Mouse (Mus musculus) ES-Bruce4 (cell line): ENCODE results near the gene Rpl19. TPM values are rescaled to one million over a fixed set of nuclear protein-coding genes. Genes with fewer than 3 reads are reported as not detected.

Experiments used
- H3K27ac ChIP-seq: 2 replicates; pipeline ENCODE4 v1.5.1; 2012; ENCODE audit warnings: low read length, inconsistent platforms; ENCODE audit not compliant: insufficient read depth
- H3K27me3 ChIP-seq: 2 replicates; pipeline ENCODE4 v1.6.1; 2012; ENCODE audit warnings: mild to moderate bottlenecking, low read length, inconsistent platforms; ENCODE audit not compliant: control insufficient read depth, poor library complexity, insufficient read depth, severe bottlenecking
- H3K36me3 ChIP-seq: 2 replicates; pipeline ENCODE4 v1.6.1; 2012; ENCODE audit warnings: inconsistent platforms, mild to moderate bottlenecking, low read length, moderate library complexity; ENCODE audit not compliant: control insufficient read depth, poor library complexity, insufficient read depth, severe bottlenecking
- H3K4me1 ChIP-seq: one replicate; pipeline ENCODE4 v1.8.1; 2011; ENCODE audit warnings: low read length; ENCODE audit not compliant: control insufficient read depth, insufficient read depth
- H3K4me3 ChIP-seq: 2 replicates; pipeline ENCODE4 v1.5.1; 2011; ENCODE audit warnings: low read depth, mild to moderate bottlenecking, low read length
- H3K9ac ChIP-seq: 2 replicates; pipeline ENCODE4 v1.6.1; 2012; ENCODE audit warnings: low read depth, mild to moderate bottlenecking, inconsistent platforms; ENCODE audit not compliant: poor library complexity, severe bottlenecking
- H3K9me3 ChIP-seq: replicated peaks from 2 replicates; pipeline ENCODE4 v1.6.1; 2012; ENCODE audit warnings: mild to moderate bottlenecking, low read length, inconsistent platforms; ENCODE audit not compliant: control insufficient read depth, poor library complexity, insufficient read depth, severe bottlenecking
- CTCF ChIP-seq: IDR thresholded peaks from one replicate; pipeline ENCODE4 v1.8.1; 2011; ENCODE audit warnings: low read depth, low read length
- EP300 ChIP-seq: IDR thresholded peaks from 2 replicates; pipeline ENCODE4 v1.6.1; 2011; ENCODE audit warnings: low read depth, low read length; ENCODE audit not compliant: insufficient read depth
- POLR2A ChIP-seq: IDR thresholded peaks from one replicate; pipeline ENCODE4 v1.8.1; 2011; ENCODE audit warnings: low read length; ENCODE audit not compliant: insufficient read depth
- polyA plus RNA-seq: library from polyadenylated mRNA; stranded (reverse); fragments of >200 nt; gene quantifications from 2 replicates; pipeline ENCODE4 v1.2.4, GENCODE M21; 2011; ENCODE audit warnings: low read depth; ENCODE audit not compliant: missing spikeins, insufficient read depth, insufficient read length

Gene Rpl19
- polyA plus RNA-seq, 1 experiment: 2,020 TPM

GRCm38 (mm10) chr11:97988530-97989096, 37.9 kb upstream of the Rpl19 start:
- Histone ChIP-seq H3K27ac (peak overlapping the region; percentile 60), H3K4me1 (peaks cover 2% of the 10 kb centered on the region), H3K36me3 (no peaks in the 10 kb centered on the region), H3K4me3 (peak overlapping the region; percentile 92), H3K27me3 (no peaks in the 10 kb centered on the region), H3K9me3 (no peaks in the 10 kb centered on the region), H3K9ac (peak overlapping the region; percentile 79)
- TF ChIP-seq CTCF (no peak), EP300 (no peak), POLR2A (no peak)

GRCm38 (mm10) chr11:97994539-97995100, 31.9 kb upstream of the Rpl19 start:
- Histone ChIP-seq H3K4me1 (peaks cover 4% of the 10 kb centered on the region), H3K9me3 (no peaks in the 10 kb centered on the region), H3K9ac (peak overlapping the region; percentile 81), H3K36me3 (no peaks in the 10 kb centered on the region), H3K4me3 (peak overlapping the region; percentile 65), H3K27me3 (no peaks in the 10 kb centered on the region), H3K27ac (no peak overlapping the region)
- TF ChIP-seq POLR2A (no peak), EP300 (no peak), CTCF (peak; percentile 81)

GRCm38 (mm10) chr11:97995564-97996288, 30.8 kb upstream of the Rpl19 start, which contains the start of gene Arl5c:
Arl5c (minus strand) TSS chr11:97996181.
- H3K4me3 ChIP-seq: peak within 1 kb of the TSS; percentile 65
- H3K36me3 ChIP-seq: no peaks in the 10 kb centered on the region
- no peaks in the 10 kb centered on the region for H3K9me3 ChIP-seq
- peak; percentile 7 for TF ChIP-seq CTCF
- no peak for TF ChIP-seq EP300
- H3K27ac ChIP-seq: no peak within 1 kb of the TSS
- H3K4me1 ChIP-seq: peaks cover 2% of the 10 kb centered on the region
- peak within 1 kb of the TSS; percentile 81 for H3K9ac ChIP-seq
- no peaks in the 10 kb centered on the region for H3K27me3 ChIP-seq

GRCm38 (mm10) chr11:97996691-97997090, 29.8 kb upstream of the Rpl19 start:
- H3K9ac ChIP-seq: no peak overlapping the region
- no peaks in the 10 kb centered on the region for H3K36me3 ChIP-seq
- H3K27ac ChIP-seq: no peak overlapping the region
- no peak overlapping the region for H3K4me3 ChIP-seq
- H3K4me1 ChIP-seq: peaks cover 2% of the 10 kb centered on the region
- TF ChIP-seq EP300 (no peak), POLR2A (no peak), CTCF (no peak)
- H3K27me3 ChIP-seq: no peaks in the 10 kb centered on the region
- H3K9me3 ChIP-seq: no peaks in the 10 kb centered on the region

- Histone ChIP-seq H3K4me1 (peaks cover 2% of the 10 kb centered on the region), H3K36me3 (no peaks in the 10 kb centered on the region), H3K4me3 (no peak overlapping the region), H3K9me3 (no peaks in the 10 kb centered on the region), H3K27ac (no peak overlapping the region), H3K9ac (no peak overlapping the region), H3K27me3 (no peaks in the 10 kb centered on the region)
- no peak for TF ChIP-seq POLR2A
- TF ChIP-seq CTCF: no peak
- TF ChIP-seq EP300: no peak
Observed at GRCm38 (mm10) chr11:97997387-97997960, 29.0 kb upstream of the Rpl19 start.
